Mouse (Mus musculus) bone marrow macrophage, adult 2 months (primary cell): ENCODE measurements around the gene Slc29a2. TPM values are rescaled to one million over a fixed set of nuclear protein-coding genes. Genes with fewer than 3 reads are reported as not detected.

ENCODE experiments used
- H3K27ac ChIP-seq: 2 replicates; pipeline ENCODE4 v1.5.1; 2012; ENCODE audit warnings: low read depth, low read length; ENCODE audit not compliant: insufficient read depth
- H3K4me1 ChIP-seq: 2 replicates; pipeline ENCODE4 v1.6.1; 2012; ENCODE audit warnings: low read length; ENCODE audit not compliant: control insufficient read depth, insufficient read depth
- H3K4me3 ChIP-seq: 2 replicates; pipeline ENCODE4 v1.5.1; 2012; ENCODE audit warnings: mild to moderate bottlenecking, low read length, moderate library complexity; ENCODE audit not compliant: insufficient read depth
- CTCF ChIP-seq: IDR thresholded peaks from 2 replicates; pipeline ENCODE4 v1.5.1; 2012; ENCODE audit warnings: low read depth, mild to moderate bottlenecking, low read length, moderate library complexity
- POLR2A ChIP-seq: IDR thresholded peaks from 2 replicates; pipeline ENCODE4 v1.6.1; 2012; ENCODE audit warnings: mild to moderate bottlenecking, low read depth, low read length, borderline replicate concordance
- polyA plus RNA-seq: library from polyadenylated mRNA; stranded (reverse); fragments of >200 nt; gene quantifications from 2 replicates; pipeline ENCODE4 v1.2.4, GENCODE M21; 2012; ENCODE audit not compliant: missing spikeins, insufficient read depth, insufficient read length

Slc29a2 gene
- 0.91 and 1.2 TPM in 2 replicates for polyA plus RNA-seq

- H3K27ac ChIP-seq, result peak within 1 kb of the TSS; percentile 85
- peak within 1 kb of the TSS; percentile 83 for H3K4me3 ChIP-seq
- no peak for TF ChIP-seq POLR2A
- TF ChIP-seq CTCF, result no peak
- H3K4me1 ChIP-seq, result peaks cover 7% of the 10 kb centered on the region
These were observed at the start of gene Slc29a2 for GRCm38 (mm10) chr19:5023621-5024479. Slc29a2 (plus strand) TSS chr19:5023860.

GRCm38 (mm10) chr19:4981767-4982166 lies 41.9 kb upstream of the Slc29a2 start:
- TF ChIP-seq POLR2A (no peak), CTCF (peak; percentile 57)
- Histone ChIP-seq H3K4me1 (no peaks in the 10 kb centered on the region), H3K27ac (no peak overlapping the region), H3K4me3 (no peak overlapping the region)

DNA sequence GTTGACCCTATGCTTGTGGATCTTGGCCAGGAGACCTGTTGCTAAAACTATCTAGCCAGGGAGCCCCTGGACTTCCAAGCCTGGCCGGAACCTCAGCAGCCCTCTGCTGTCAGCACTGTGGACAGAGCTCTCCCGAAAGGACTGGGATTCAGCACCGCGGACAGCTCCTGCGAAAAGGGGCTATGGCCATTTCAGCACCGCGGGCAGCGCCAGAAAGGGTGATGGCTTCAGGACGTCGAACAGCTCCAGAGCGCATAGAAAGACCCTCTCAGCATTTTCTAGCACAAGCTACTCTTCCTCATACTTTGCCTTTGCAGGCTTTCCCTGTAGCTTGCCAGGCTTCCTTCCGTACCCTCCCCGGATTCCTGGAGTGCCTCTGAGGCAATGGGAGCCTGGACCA lies 34.6 kb upstream of the Slc29a2 start:
- Histone ChIP-seq H3K4me3 (no peak overlapping the region), H3K4me1 (peaks cover 12% of the 10 kb centered on the region), H3K27ac (no peak overlapping the region)
- TF ChIP-seq CTCF (no peak), POLR2A (no peak)

DNA sequence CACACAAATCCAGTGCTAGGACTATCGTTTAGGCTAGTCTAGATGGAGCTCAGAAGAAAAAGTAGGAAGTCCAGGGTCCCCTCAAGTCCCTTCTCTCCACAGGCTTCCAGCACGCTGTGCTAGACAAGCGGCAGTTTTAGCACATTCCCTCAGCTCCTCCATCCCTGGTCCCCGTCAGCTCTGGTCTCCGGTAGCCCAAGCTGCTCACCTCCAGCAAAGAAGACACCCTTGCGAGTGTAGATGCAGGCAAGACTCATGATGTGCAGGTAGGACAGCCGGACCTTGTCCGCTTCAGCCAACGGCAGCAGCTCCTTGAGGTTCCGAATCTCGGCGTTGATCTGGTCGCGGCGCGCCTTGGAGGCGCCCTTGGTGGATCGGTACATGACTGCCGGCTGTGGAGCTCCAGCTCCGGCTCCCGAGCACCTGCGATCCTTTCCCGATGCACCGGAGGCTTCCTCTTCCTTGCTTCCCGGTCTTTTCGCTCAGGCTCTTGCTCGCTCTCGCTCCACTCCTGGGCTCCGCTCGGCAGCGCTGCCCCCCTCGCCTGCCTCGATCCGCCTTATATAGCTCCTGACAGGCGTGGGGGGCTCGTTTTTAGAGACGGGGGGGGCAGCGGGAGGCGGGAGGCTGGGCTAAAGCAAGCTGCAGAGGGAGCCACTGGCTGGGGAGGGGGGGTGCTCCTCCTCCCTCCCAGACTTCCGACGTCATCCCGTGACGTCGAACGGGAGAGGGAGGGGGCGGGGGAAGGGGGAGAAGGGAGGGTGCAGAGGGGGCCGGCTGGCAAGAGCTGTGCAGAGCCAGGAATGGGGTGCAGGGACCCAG lies 34.0 kb upstream of the Slc29a2 start:
- Histone ChIP-seq H3K27ac (no peak overlapping the region), H3K4me1 (peaks cover 19% of the 10 kb centered on the region), H3K4me3 (no peak overlapping the region)
- TF ChIP-seq POLR2A, result no peak

- Histone ChIP-seq H3K4me1 (peaks cover 23% of the 10 kb centered on the region), H3K27ac (no peak within 1 kb of the TSS), H3K4me3 (no peak within 1 kb of the TSS)
- TF ChIP-seq CTCF (no peak), POLR2A (no peak)
These were observed 33.4 kb upstream of the Slc29a2 start, which contains the start of gene Npas4 for GRCm38 (mm10) chr19:4990256-4990625. Npas4 (minus strand) TSS chr19:4990316.

- TF ChIP-seq CTCF (no peak), POLR2A (no peak)
- peaks cover 23% of the 10 kb centered on the region for H3K4me1 ChIP-seq
- no peak overlapping the region for H3K4me3 ChIP-seq
These were observed 32.9 kb upstream of the Slc29a2 start for GRCm38 (mm10) chr19:4990716-4991115.

DNA sequence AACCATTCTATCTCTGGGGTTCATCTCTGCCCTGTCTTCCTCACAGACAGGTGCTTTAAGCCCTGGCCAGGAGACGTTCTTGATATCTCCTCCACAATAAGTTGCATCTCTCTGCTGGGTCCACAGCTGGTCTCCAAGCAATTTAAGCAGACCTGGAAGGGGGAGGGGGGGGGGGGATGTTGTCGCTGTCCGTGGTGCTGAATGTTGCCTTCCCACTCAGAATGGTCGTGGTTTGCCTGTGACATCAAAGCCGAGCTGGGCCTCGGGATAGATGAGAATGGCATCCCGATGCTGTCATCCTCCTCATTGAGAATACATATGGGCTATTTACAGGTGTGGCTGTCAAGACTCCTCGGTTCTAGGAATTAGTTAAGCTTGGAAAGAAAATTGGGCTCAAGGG lies 31.3 kb upstream of the Slc29a2 start:
- peaks cover 23% of the 10 kb centered on the region for H3K4me1 ChIP-seq
- H3K4me3 ChIP-seq, result no peak overlapping the region
- TF ChIP-seq CTCF (no peak), POLR2A (no peak)
- no peak overlapping the region for H3K27ac ChIP-seq

More at GRCm38 (mm10) chr19:4990716-4991115, 32.9 kb upstream of the Slc29a2 start:
- H3K27ac ChIP-seq, result no peak overlapping the region

DNA sequence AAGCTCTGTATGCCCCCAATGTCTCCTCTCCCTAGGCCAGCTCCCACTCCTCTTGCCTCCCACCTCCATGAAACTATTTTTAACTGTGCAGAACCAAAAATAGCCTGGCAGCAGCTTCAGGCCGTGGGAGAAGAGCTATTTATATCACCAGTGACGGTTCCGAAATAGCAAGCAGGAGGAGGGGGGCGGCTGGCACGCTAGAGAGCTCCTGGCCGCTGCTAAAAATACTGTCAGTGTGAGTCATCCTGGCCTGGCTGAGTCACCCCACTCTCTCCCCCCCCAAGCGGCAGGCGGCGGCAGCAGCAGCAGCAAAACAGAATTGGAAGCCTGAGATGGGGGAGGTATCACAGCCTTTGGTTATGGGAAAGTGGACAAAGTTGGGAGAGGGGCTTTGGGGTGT lies 30.8 kb upstream of the Slc29a2 start:
- TF ChIP-seq POLR2A (no peak), CTCF (no peak)
- H3K4me3 ChIP-seq, result peak overlapping the region; percentile 34
- 0 out of 2 replicates have a peak overlapping the region, but pooled peaks have one; percentile 20 for H3K27ac ChIP-seq
- peaks cover 23% of the 10 kb centered on the region for H3K4me1 ChIP-seq

- TF ChIP-seq POLR2A (no peak), CTCF (no peak)
- Histone ChIP-seq H3K4me1 (peaks cover 32% of the 10 kb centered on the region), H3K4me3 (no peak overlapping the region), H3K27ac (no peak overlapping the region)
These were observed 29.6 kb upstream of the Slc29a2 start for GRCm38 (mm10) chr19:4994043-4994442.

GRCm38 (mm10) chr19:4999445-5000140 lies 24.1 kb upstream of the Slc29a2 start:
- TF ChIP-seq POLR2A, result no peak
- no peak for TF ChIP-seq CTCF
- H3K4me3 ChIP-seq, result no peak overlapping the region
- H3K27ac ChIP-seq, result peak overlapping the region; percentile 30
- peaks cover 34% of the 10 kb centered on the region for H3K4me1 ChIP-seq
